Mouse (Mus musculus): Measurements from ENCODE around the gene Snta1. TPM values are rescaled to one million over a fixed set of nuclear protein-coding genes. Genes with fewer than 3 reads are reported as not detected.

Gene Snta1
- polyA plus RNA-seq, 1 experiment = not detected

DNA sequence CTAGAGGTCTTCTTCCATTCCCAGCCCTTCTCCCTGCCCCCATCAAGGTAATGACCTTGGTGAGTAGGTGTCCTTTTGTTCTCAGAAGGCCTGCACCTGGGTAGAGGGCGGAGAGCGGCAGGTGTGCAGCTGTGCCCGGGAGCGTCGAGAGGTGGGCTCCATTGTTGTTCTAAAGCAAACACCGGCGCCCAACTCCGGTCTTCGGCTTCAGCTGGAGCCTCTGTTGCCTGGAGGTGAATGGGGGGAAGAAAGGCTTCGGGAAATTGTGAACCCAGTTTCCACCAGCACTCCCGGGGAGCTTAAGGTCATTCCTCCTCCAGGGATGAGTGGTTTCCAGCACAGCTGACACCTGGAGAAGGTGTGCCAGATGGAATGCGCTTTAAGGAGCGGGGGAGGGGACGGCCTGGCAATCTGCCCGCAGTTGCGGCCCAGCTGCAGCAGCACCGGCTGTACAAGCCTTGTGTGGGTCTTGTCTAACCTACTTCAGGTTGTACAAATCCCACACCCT lies 20.0 kb upstream of the Snta1 start:
- no peak for TF ChIP-seq GATA1 (IDR thresholded peaks at IDR 0.05; ENCODE audit: low read length)

DNA sequence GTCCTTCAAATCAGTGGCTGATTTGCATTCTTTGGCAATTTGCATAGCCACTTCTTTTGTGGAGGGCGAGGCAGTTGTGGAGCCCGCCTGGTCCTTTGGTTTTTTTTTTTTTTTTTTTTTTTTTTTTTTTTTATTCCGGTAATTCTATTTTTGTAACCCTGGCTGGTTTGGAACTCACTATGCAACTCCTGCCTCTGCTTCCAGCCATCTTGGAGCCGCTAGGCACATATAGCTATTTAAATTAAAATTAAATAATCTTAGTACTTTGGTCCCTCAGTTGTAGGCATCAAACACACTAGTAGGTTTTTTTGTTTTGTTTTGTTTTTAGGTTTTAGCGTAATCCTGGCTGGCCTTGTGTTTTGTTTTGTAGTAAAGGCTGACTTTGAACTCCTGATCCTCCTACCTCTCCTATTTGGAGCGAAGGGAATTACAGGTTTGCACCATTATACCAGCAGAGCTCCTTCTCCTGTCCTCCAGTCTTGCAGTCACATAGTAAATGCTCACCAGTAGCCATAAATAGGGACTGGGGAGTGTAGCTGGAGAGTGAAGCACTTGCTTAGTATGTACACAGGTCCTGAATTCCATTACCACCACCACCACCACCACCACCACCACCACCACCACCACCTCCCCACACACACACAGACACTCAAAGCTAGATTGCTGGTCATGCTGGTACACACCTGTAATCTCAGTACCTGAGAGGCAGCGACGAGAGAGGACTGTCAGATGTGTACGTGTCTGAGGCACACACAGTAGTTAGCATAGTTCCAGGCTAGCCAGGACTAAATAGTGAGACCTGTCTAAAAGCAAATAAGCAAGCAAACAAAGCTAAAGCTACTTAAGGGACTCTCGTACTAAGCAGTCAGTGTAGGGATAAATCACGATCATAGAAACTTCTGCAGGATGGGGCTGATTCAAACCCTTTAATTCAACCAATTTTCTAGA lies 19.3 kb upstream of the Snta1 start:
- no peak for TF ChIP-seq GATA1 (IDR thresholded peaks at IDR 0.05; ENCODE audit: low read length)

DNA sequence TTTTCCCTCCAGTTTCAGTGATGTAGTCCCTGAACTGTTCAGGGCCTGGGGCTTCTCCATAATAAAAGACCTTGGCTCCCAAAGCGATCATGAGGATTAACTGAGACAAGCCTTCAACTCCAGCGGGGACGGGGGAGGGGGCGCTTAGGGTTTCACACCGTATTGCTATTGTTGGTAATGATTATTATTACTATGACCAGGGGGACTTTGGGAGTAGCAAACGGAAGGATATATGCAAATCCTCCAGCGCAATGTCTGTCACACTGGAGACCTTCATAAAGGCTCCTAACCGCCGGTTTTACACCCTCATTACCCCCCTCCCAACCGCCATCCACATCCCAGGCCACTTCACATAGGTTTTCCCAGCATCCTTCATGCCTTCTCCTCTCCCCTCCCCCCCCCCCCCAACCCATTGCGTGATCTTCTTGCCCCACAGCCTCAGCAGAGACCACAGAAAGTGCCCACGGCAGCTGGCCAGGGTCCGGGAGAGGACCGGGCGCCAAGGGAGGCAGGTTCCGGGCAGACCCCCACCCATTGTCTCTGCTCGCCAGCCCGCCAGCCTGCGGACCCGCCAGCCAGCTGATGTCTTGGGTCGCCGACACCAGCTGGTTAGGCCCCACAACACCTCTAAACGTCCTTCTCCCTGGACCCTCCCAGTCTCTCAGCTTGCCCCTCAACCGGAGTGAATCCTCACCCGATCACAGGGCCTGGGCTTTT lies 18.4 kb upstream of the Snta1 start:
- TF ChIP-seq GATA1 (IDR thresholded peaks at IDR 0.05; ENCODE audit: low read length) = no peak

DNA sequence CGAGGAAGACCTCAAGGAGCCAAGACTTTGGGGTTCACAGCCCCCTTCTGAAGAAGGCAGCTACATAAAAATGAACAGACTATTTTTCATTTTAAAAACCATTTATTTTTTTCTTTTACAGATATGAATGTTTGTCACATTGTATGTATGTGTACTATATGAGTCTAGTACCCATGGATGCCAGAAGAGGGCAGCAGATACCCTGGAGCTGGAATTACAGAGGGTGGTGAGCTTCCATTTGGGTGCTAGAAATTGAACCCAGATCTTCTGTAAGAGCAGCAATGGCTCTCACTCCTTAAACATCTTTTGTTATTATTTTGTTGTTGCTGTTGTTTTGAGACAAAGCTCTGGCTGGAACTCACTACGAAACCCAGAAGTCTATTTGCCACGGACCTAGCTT lies 17.6 kb upstream of the Snta1 start:
- no peak for TF ChIP-seq GATA1 (IDR thresholded peaks at IDR 0.05; ENCODE audit: low read length)

- TF ChIP-seq GATA1 (IDR thresholded peaks at IDR 0.05; ENCODE audit: low read length) = no peak
These were observed 15.6 kb upstream of the Snta1 start for GRCm38 (mm10) chr2:154423548-154423947.

DNA sequence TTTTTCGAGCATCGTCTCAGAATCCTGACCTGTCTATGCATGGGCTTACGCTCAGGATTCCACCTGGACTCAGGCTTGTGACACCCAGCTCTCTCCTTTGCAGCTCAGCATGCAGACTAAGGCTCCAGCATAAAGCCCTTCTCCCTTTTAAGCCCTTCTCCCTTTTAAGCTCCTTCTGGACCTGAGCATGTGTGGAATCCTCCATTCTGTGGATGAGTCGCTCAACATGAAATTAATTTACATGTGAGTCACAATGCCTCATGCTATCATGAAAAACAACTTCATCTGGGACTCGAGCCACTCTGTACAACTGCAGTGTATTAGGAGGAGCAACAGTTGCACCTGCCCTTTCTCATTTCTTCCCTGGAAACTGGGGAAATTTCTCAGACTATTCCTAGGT lies 14.3 kb upstream of the Snta1 start:
- TF ChIP-seq GATA1 (IDR thresholded peaks at IDR 0.05; ENCODE audit: low read length) = no peak

GRCm38 (mm10) chr2:154420942-154421731 lies 13.2 kb upstream of the Snta1 start:
- no peak for TF ChIP-seq GATA1 (IDR thresholded peaks at IDR 0.05; ENCODE audit: low read length)

DNA sequence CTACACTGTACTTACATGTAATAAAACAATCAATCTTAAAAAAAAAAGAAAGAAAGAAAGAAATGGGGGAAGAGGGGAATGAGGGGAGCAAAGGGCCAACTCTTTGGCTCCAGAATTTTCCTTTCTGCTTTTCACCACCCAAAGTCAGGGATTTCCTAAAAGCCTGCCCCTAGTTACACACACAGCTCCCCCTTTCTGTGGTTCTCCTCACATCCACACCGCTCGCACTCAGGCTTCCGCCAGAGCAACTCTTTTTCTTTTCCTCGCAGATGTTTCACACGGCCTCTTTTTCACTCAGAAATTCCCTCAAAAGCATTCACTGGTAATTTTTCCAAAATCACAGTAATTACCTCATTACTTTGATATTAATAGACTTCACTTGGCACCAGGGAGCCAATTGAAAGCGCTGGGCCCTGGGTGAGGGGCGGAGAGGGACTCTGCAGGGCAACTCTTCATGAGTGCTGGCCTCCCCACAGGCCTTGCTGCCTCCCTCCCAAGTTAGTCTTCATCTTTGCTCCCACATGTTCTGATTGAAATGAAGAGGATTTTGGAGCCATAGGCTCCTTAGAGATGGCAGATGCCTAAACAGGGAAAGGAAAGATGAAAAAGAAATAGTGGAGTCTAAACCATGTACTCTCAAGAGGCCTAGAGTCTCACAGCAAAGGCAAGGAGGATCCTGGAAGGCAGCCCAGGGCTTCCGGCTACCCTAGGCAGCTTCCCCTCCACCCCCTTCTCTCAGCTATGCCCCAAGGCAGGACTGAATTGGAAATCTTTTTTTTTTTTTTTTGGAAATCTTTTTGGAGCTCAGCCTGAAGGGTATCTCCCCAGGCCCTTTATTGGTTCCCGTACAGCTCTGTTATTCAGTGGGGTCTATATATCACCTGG lies 12.0 kb upstream of the Snta1 start:
- no peak for TF ChIP-seq GATA1 (IDR thresholded peaks at IDR 0.05; ENCODE audit: low read length)

- TF ChIP-seq GATA1 (IDR thresholded peaks at IDR 0.05; ENCODE audit: low read length) = no peak
These were observed 10.1 kb upstream of the Snta1 start for GRCm38 (mm10) chr2:154418001-154418400.

DNA sequence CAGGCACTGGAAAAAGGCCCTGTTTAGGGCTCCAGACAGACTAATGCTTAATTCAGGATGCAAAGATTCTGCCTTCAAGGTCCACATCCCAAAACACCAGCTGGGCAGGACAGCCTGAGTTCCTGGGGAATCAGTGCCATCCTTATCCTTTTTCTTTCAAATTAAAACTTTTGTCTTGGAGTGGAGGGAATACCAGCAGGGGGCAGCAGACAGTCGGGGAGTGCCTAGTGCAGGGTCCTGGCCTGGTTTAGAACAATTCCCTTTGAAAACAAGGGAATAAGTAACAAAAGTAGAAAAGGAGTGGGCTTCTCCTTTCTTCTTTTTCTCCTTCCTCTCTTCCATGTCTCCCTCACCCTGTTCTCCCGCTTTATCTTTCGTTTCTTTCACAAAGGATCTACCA lies 9.2 kb upstream of the Snta1 start:
- no peak for TF ChIP-seq GATA1 (IDR thresholded peaks at IDR 0.05; ENCODE audit: low read length)

- TF ChIP-seq GATA1 (IDR thresholded peaks at IDR 0.05; ENCODE audit: low read length) = no peak
These were observed 4.2 kb upstream of the Snta1 start for GRCm38 (mm10) chr2:154412018-154412666.

GRCm38 (mm10) chr2:154410355-154410754 lies 2.5 kb upstream of the Snta1 start:
- no peak for TF ChIP-seq GATA1 (IDR thresholded peaks at IDR 0.05; ENCODE audit: low read length)

DNA sequence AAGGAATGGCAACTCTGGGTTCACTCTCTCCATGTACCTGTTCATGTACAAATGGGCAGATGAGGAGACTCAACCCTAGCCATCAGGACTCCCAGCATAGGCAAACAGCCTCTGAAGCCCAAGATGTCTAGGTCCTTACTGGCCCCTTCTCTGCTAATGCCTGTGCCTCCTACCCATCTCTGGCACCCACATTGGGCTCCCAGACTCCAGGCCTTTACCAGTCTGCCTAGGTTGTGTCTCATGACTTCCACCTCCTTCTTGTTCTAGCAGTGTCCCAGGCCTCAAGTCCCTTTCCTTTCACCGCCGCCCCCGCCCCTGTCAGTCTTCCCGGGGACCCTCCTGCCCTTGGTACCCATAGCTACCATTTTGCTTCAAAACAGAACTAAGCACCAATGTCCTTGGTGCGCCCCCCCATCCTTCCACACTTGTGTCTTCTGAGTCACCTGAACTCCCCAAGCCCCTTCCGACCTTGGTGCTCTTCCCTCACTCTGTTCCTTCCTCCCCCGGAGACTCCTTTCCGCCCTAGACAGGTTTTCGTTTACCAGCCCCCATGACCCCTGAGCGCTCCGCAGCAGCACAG lies 746 bp downstream of the Snta1 start:
- no peak for TF ChIP-seq GATA1 (IDR thresholded peaks at IDR 0.05; ENCODE audit: low read length)
